Mouse (Mus musculus): ENCODE measurements at regions not wholly inside any gene's neighbourhood (a gene's known extent, or its start where the extent isn't known, plus 50 kb on each side); places are given as distances from the start of the nearest gene placed in this dataset.
A peak's percentile ranks its signal among the peaks of the same experiment; 100 is the strongest.

DNA sequence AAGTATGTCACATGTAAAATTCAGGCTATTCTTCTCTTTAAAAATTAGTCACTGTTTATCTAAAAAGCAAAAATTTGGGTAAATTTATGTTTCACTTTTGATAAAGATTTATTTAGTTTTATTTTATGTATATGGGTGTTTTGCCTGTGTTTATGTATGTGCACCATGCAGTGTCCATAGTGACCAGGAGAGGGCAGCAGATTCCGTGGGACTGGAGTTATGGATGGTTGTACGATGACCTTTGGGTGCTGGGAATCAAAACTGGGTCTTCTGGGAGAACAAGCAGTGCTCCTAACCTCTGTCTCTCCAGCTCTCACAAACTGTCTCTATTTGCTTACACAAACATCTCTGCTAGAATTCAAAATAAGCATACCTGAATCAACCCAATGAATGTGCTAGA is 146.4 kb upstream of the Habp2 start:
- H3K4me3 ChIP-seq (ENCODE audit: low read depth, low read length): no peak overlapping the region
- WGBS: 86% methylated on average over 2 of the region's 2 CpGs
- TF ChIP-seq EP300 (IDR thresholded peaks at IDR 0.05) (no peak), CTCF (IDR thresholded peaks at IDR 0.05) (peak; percentile 23)

DNA sequence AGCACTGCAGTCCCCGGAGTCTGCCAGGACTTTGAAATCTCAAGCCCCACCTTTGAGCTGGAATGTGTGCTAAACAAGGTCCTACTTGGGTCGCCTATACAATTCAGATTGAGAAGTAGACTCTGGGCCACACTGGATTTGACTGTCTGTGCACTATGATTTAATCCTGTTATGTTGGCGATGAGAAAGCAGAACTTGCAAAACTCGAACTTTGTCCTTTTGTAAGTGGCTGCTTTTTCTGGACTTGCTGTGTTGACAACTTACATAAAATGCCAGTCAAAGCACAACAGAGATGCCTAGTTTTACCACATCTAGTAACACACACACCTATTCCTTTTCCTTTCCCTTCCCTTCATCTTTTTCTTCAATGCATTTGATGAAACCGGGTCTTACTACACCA is 142.7 kb upstream of the Habp2 start:
- no peaks in the 10 kb centered on the region for H3K27me3 ChIP-seq (replicated peaks; ENCODE audit: insufficient read depth, low read length)
- H3K4me3 ChIP-seq (ENCODE audit: low read depth, low read length): no peak overlapping the region
- no peaks in the 10 kb centered on the region for H3K36me3 ChIP-seq (ENCODE audit: insufficient read depth, low read length)
- H3K9ac ChIP-seq (replicated peaks; ENCODE audit: low read depth): no peak overlapping the region
- no peak overlapping the region for H3K4me2 ChIP-seq (replicated peaks; ENCODE audit: low read depth, low read length)
- H3K27ac ChIP-seq (ENCODE audit: low read length): no peak overlapping the region
- no peak for ATAC-seq
- H3K4me1 ChIP-seq (ENCODE audit: insufficient read depth, low read depth, low read length): no peaks in the 10 kb centered on the region
- H3K9me3 ChIP-seq (ENCODE audit: low read length): peaks cover 11% of the 10 kb centered on the region; the same call in 1 of the 2 replicates
- TF ChIP-seq CTCF (IDR thresholded peaks at IDR 0.05) (no peak), EP300 (IDR thresholded peaks at IDR 0.05) (no peak)
- WGBS: 77% methylated on average over 5 of the region's 5 CpGs
- DNase-seq (ENCODE audit: low spot score): no peak

More for the DNA sequence above, 146.4 kb upstream of the Habp2 start:
- H3K27ac ChIP-seq (ENCODE audit: low read length): no peak overlapping the region
- ATAC-seq (no peak), DNase-seq (ENCODE audit: low spot score) (no peak)
- H3K9me3 ChIP-seq (ENCODE audit: low read length): peaks cover 11% of the 10 kb centered on the region; the same call in 1 of the 2 replicates
- H3K9ac ChIP-seq (replicated peaks; ENCODE audit: low read depth): no peak overlapping the region
- no peaks in the 10 kb centered on the region for H3K36me3 ChIP-seq (ENCODE audit: insufficient read depth, low read length)
- H3K27me3 ChIP-seq (replicated peaks; ENCODE audit: insufficient read depth, low read length): no peaks in the 10 kb centered on the region
- H3K4me2 ChIP-seq (replicated peaks; ENCODE audit: low read depth, low read length): no peak overlapping the region
- no peaks in the 10 kb centered on the region for H3K4me1 ChIP-seq (ENCODE audit: insufficient read depth, low read depth, low read length)

DNA sequence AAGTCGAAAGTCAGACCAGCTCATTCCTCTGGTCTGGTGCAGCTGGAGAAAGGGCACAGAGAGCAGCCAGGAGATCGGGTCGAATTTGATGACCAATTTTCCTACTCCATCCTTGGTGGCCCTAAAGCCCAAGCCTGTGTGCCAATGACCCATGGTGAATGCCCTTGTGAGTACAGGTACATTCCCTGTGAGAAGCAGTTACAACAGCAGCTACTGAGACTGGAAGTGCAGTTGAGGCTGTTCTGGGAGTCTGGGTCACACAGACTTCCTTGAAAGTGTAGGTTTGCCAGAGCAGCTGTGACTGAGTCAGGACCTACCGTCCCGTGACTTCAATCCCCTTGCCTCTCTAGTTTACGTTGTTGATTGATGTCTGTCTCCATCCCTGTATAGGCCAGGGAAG is 129.8 kb upstream of the Habp2 start:
- H3K4me3 ChIP-seq (ENCODE audit: low read depth, low read length): no peak overlapping the region
- H3K27me3 ChIP-seq (replicated peaks; ENCODE audit: insufficient read depth, low read length): no peaks in the 10 kb centered on the region
- 80% methylated on average over 6 of the region's 6 CpGs for WGBS

GRCm38 (mm10) chr19:56162156-56162555 is 124.8 kb upstream of the Habp2 start:
- WGBS: 73% methylated on average over 3 of the region's 3 CpGs
- no peaks in the 10 kb centered on the region for H3K4me1 ChIP-seq (ENCODE audit: insufficient read depth, low read depth, low read length)
- no peaks in the 10 kb centered on the region for H3K9me3 ChIP-seq (ENCODE audit: low read length)
- no peak overlapping the region for H3K9ac ChIP-seq (replicated peaks; ENCODE audit: low read depth)
- TF ChIP-seq CTCF (IDR thresholded peaks at IDR 0.05): no peak
- TF ChIP-seq EP300 (IDR thresholded peaks at IDR 0.05): no peak
- no peaks in the 10 kb centered on the region for H3K36me3 ChIP-seq (ENCODE audit: insufficient read depth, low read length)
- ATAC-seq: no peak
- no peak for DNase-seq (ENCODE audit: low spot score)
- H3K27me3 ChIP-seq (replicated peaks; ENCODE audit: insufficient read depth, low read length): no peaks in the 10 kb centered on the region
- H3K27ac ChIP-seq (ENCODE audit: low read length): no peak overlapping the region
- no peak overlapping the region for H3K4me2 ChIP-seq (replicated peaks; ENCODE audit: low read depth, low read length)
- H3K4me3 ChIP-seq (ENCODE audit: low read depth, low read length): no peak overlapping the region

More for the DNA sequence above, 129.8 kb upstream of the Habp2 start:
- DNase-seq (ENCODE audit: low spot score): no peak
- Histone ChIP-seq H3K36me3 (ENCODE audit: insufficient read depth, low read length) (no peaks in the 10 kb centered on the region), H3K4me2 (replicated peaks; ENCODE audit: low read depth, low read length) (no peak overlapping the region), H3K27ac (ENCODE audit: low read length) (no peak overlapping the region), H3K4me1 (ENCODE audit: insufficient read depth, low read depth, low read length) (no peaks in the 10 kb centered on the region), H3K9ac (replicated peaks; ENCODE audit: low read depth) (no peak overlapping the region), H3K9me3 (ENCODE audit: low read length) (no peaks in the 10 kb centered on the region)
- TF ChIP-seq CTCF (IDR thresholded peaks at IDR 0.05): no peak
- no peak for TF ChIP-seq EP300 (IDR thresholded peaks at IDR 0.05)
- ATAC-seq: no peak

DNA sequence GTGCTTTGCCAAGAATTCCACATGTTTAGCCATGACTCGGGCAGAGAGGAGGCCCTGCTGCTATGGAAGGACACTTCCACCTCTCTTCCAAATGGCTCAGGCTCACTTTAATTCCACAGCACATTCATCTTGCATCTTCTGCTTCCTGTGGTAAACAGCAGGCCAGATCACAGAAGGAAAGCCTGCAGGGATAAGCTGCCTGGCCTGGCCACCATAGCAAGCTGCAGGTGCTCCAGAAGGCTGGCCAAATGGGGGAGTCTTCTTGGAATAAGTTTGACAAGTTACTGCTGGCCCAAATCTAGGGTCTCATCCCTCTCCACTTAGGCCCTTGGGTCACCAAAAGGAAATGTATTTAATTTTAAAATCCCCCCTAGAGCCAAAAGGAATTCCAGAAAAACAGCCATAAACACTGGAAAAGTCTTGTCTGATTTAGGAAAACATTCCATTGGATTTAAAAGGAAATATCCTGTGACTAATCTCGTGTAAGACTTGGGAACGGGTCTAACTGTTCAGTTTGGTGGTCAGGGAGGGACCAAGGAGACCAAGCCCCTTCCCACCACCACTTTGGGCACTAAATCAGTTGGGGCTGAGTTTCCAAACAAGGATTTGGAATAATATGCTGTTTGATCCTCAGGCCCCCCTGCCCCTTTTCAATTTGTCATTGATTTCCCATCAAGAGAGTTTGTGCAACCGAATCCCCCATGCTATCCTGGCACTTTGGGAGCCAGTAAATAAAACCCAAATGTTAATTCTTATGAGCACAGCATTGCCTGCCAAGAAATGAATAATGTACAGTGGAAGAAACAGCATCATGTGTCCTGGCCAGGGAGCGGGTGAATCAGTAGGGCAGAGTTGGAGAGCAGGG is 117.6 kb upstream of the Habp2 start:
- Histone ChIP-seq H3K36me3 (ENCODE audit: insufficient read depth, low read length) (no peaks in the 10 kb centered on the region), H3K9me3 (ENCODE audit: low read length) (no peaks in the 10 kb centered on the region), H3K27me3 (replicated peaks; ENCODE audit: insufficient read depth, low read length) (no peaks in the 10 kb centered on the region), H3K4me2 (replicated peaks; ENCODE audit: low read depth, low read length) (no peak overlapping the region), H3K4me3 (ENCODE audit: low read depth, low read length) (no peak overlapping the region), H3K9ac (replicated peaks; ENCODE audit: low read depth) (no peak overlapping the region), H3K4me1 (ENCODE audit: insufficient read depth, low read depth, low read length) (no peaks in the 10 kb centered on the region), H3K27ac (ENCODE audit: low read length) (no peak overlapping the region)
- TF ChIP-seq CTCF (IDR thresholded peaks at IDR 0.05) (no peak), EP300 (IDR thresholded peaks at IDR 0.05) (no peak)
- DNase-seq (ENCODE audit: low spot score): peak; percentile 10
- ATAC-seq: no peak
- WGBS: 69% methylated on average over 5 of the region's 5 CpGs

GRCm38 (mm10) chr19:56169998-56170274 is 117.0 kb upstream of the Habp2 start:
- H3K4me3 ChIP-seq (ENCODE audit: low read depth, low read length): no peak overlapping the region
- no peak overlapping the region for H3K27ac ChIP-seq (ENCODE audit: low read length)
- H3K9me3 ChIP-seq (ENCODE audit: low read length): no peaks in the 10 kb centered on the region
- no peaks in the 10 kb centered on the region for H3K27me3 ChIP-seq (replicated peaks; ENCODE audit: insufficient read depth, low read length)
- 52% methylated on average over 4 of the region's 4 CpGs for WGBS
- DNase-seq (ENCODE audit: low spot score) (no peak), ATAC-seq (no peak)
- no peaks in the 10 kb centered on the region for H3K4me1 ChIP-seq (ENCODE audit: insufficient read depth, low read depth, low read length)
- no peak overlapping the region for H3K9ac ChIP-seq (replicated peaks; ENCODE audit: low read depth)
- H3K4me2 ChIP-seq (replicated peaks; ENCODE audit: low read depth, low read length): no peak overlapping the region
- no peaks in the 10 kb centered on the region for H3K36me3 ChIP-seq (ENCODE audit: insufficient read depth, low read length)
- TF ChIP-seq EP300 (IDR thresholded peaks at IDR 0.05) (no peak), CTCF (IDR thresholded peaks at IDR 0.05) (no peak)
